Mouse (Mus musculus) stomach, embryonic 15.5 days (tissue): ENCODE data around the gene Elovl6. TPM values are rescaled to one million over a fixed set of nuclear protein-coding genes. Genes with fewer than 3 reads are reported as not detected.
A peak's percentile ranks its signal among the peaks of the same experiment; 100 is the strongest.

Experiments
- ATAC-seq: fragments of 200-750 bp; cut with Nextera tagmentation; 2 replicates; pipeline ENCODE4 v1.8.0; 2017; ENCODE audit warnings: low read depth, moderate number of reproducible peaks, moderate TSS enrichment; ENCODE audit not compliant: insufficient read depth, low FRiP score
- H3K27ac ChIP-seq: fragments of 300-500 bp; sonication (generic); 2 replicates; pipeline ENCODE4 v1.5.1; 2015; ENCODE audit warnings: mild to moderate bottlenecking, inconsistent platforms
- H3K27me3 ChIP-seq: fragments of 300-500 bp; sonication (generic); replicated peaks from 2 replicates; pipeline ENCODE4 v1.6.1; 2015; ENCODE audit warnings: inconsistent platforms
- H3K36me3 ChIP-seq: fragments of 300-500 bp; sonication (generic); 2 replicates; pipeline ENCODE4 v1.6.1; 2015; ENCODE audit warnings: inconsistent platforms
- H3K4me1 ChIP-seq: fragments of 300-500 bp; sonication (generic); 2 replicates; pipeline ENCODE4 v1.6.1; 2015; ENCODE audit warnings: inconsistent platforms
- H3K4me2 ChIP-seq: fragments of 300-500 bp; sonication (generic); 2 replicates; pipeline ENCODE4 v1.6.1; 2015; ENCODE audit warnings: mild to moderate bottlenecking, inconsistent platforms
- H3K4me3 ChIP-seq: fragments of 300-500 bp; sonication (generic); replicated peaks from 2 replicates; pipeline ENCODE4 v1.5.1; 2015; ENCODE audit warnings: inconsistent platforms
- H3K9ac ChIP-seq: fragments of 300-500 bp; sonication (generic); 2 replicates; pipeline ENCODE4 v1.6.1; 2015; ENCODE audit warnings: inconsistent platforms
- H3K9me3 ChIP-seq: fragments of 300-500 bp; sonication (generic); 2 replicates; pipeline ENCODE4 v1.6.1; 2016; ENCODE audit warnings: inconsistent platforms
- WGBS: fragments of 180-500 bp; shearing (Covaris S2); methylation state at CpG from one replicate; pipeline ENCODE4 v1.1.7; 2015; 5-methylcytosine and 5-hydroxymethylcytosine counted together
- polyA plus RNA-seq: library from polyadenylated mRNA; unstranded; fragments of >200 nt; fragmentation: Nextera tagmentation; extraction: Ambion mirVana; gene quantifications from 2 replicates; pipeline ENCODE4 v1.2.1, GENCODE M21; 2015

Elovl6 gene
- polyA plus RNA-seq, 1 experiment from 2014 or later, result 41.2 TPM

GRCm38 (mm10) chr3:129613756-129614155, 81.6 kb downstream of the Elovl6 start:
- H3K4me2 ChIP-seq, result no peak overlapping the region
- ATAC-seq, result no peak
- H3K36me3 ChIP-seq, result no peaks in the 10 kb centered on the region
- WGBS, result 83% methylated on average over 7 of the region's 7 CpGs
- no peaks in the 10 kb centered on the region for H3K4me1 ChIP-seq
- no peaks in the 10 kb centered on the region for H3K27me3 ChIP-seq
- H3K4me3 ChIP-seq, result no peak overlapping the region
- H3K9ac ChIP-seq, result no peak overlapping the region
- H3K9me3 ChIP-seq, result no peaks in the 10 kb centered on the region
- H3K27ac ChIP-seq, result no peak overlapping the region

GRCm38 (mm10) chr3:129614216-129614615, 82.1 kb downstream of the Elovl6 start:
- Histone ChIP-seq H3K27ac (no peak overlapping the region), H3K9ac (no peak overlapping the region), H3K27me3 (no peaks in the 10 kb centered on the region), H3K4me1 (no peaks in the 10 kb centered on the region), H3K4me3 (no peak overlapping the region), H3K9me3 (no peaks in the 10 kb centered on the region), H3K36me3 (no peaks in the 10 kb centered on the region), H3K4me2 (no peak overlapping the region)
- WGBS, result 79% methylated on average over 2 of the region's 2 CpGs
- no peak for ATAC-seq

GRCm38 (mm10) chr3:129617450-129617849, 85.3 kb downstream of the Elovl6 start:
- no peak overlapping the region for H3K4me3 ChIP-seq
- H3K27me3 ChIP-seq, result no peaks in the 10 kb centered on the region
- no peak overlapping the region for H3K27ac ChIP-seq
- H3K4me1 ChIP-seq, result no peaks in the 10 kb centered on the region
- H3K36me3 ChIP-seq, result no peaks in the 10 kb centered on the region
- ATAC-seq, result no peak
- no peak overlapping the region for H3K9ac ChIP-seq
- H3K4me2 ChIP-seq, result no peak overlapping the region
- WGBS, result 76% methylated on average over 11 of the region's 11 CpGs
- no peaks in the 10 kb centered on the region for H3K9me3 ChIP-seq

- H3K4me3 ChIP-seq, result no peak overlapping the region
- no peak overlapping the region for H3K4me2 ChIP-seq
- 34% methylated on average over 16 of the region's 16 CpGs for WGBS
- H3K36me3 ChIP-seq, result no peaks in the 10 kb centered on the region
- no peak overlapping the region for H3K9ac ChIP-seq
- no peaks in the 10 kb centered on the region for H3K4me1 ChIP-seq
- no peak for ATAC-seq
- no peak overlapping the region for H3K27ac ChIP-seq
- H3K9me3 ChIP-seq, result no peaks in the 10 kb centered on the region
- no peaks in the 10 kb centered on the region for H3K27me3 ChIP-seq
These were observed 87.1 kb downstream of the Elovl6 start for GRCm38 (mm10) chr3:129619194-129619775.

- no peak overlapping the region for H3K9ac ChIP-seq
- ATAC-seq, result no peak
- H3K4me1 ChIP-seq, result no peaks in the 10 kb centered on the region
- H3K27me3 ChIP-seq, result no peaks in the 10 kb centered on the region
- 83% methylated on average over 3 of the region's 3 CpGs for WGBS
- no peak overlapping the region for H3K27ac ChIP-seq
- no peak overlapping the region for H3K4me2 ChIP-seq
- no peak overlapping the region for H3K4me3 ChIP-seq
- H3K9me3 ChIP-seq, result no peaks in the 10 kb centered on the region
- H3K36me3 ChIP-seq, result no peaks in the 10 kb centered on the region
These were observed 88.6 kb downstream of the Elovl6 start for GRCm38 (mm10) chr3:129620802-129621201.

- no peaks in the 10 kb centered on the region for H3K27me3 ChIP-seq
- H3K4me1 ChIP-seq, result no peaks in the 10 kb centered on the region
- H3K4me2 ChIP-seq, result no peak overlapping the region
- no peak overlapping the region for H3K9ac ChIP-seq
- H3K36me3 ChIP-seq, result no peaks in the 10 kb centered on the region
- 50% methylated on average over 5 of the region's 5 CpGs for WGBS
- H3K9me3 ChIP-seq, result no peaks in the 10 kb centered on the region
- H3K4me3 ChIP-seq, result no peak overlapping the region
- no peak overlapping the region for H3K27ac ChIP-seq
- ATAC-seq, result no peak
These were observed 89.1 kb downstream of the Elovl6 start for GRCm38 (mm10) chr3:129621255-129621654.

- WGBS, result 73% methylated on average over 9 of the region's 9 CpGs
- H3K4me3 ChIP-seq, result no peak overlapping the region
These were observed 90.0 kb downstream of the Elovl6 start for GRCm38 (mm10) chr3:129622120-129622519.

GRCm38 (mm10) chr3:129622705-129623104, 90.5 kb downstream of the Elovl6 start:
- Histone ChIP-seq H3K4me2 (no peak overlapping the region), H3K4me1 (no peaks in the 10 kb centered on the region), H3K27me3 (no peaks in the 10 kb centered on the region), H3K9me3 (no peaks in the 10 kb centered on the region), H3K36me3 (no peaks in the 10 kb centered on the region), H3K4me3 (no peak overlapping the region), H3K9ac (no peak overlapping the region), H3K27ac (no peak overlapping the region)
- no peak for ATAC-seq
- WGBS, result 89% methylated on average over 5 of the region's 5 CpGs

More at GRCm38 (mm10) chr3:129622120-129622519, 90.0 kb downstream of the Elovl6 start:
- Histone ChIP-seq H3K9ac (no peak overlapping the region), H3K27ac (no peak overlapping the region), H3K36me3 (no peaks in the 10 kb centered on the region), H3K9me3 (no peaks in the 10 kb centered on the region), H3K4me1 (no peaks in the 10 kb centered on the region), H3K27me3 (no peaks in the 10 kb centered on the region), H3K4me2 (no peak overlapping the region)
- ATAC-seq, result no peak

GRCm38 (mm10) chr3:129624193-129624805, 92.1 kb downstream of the Elovl6 start:
- H3K4me3 ChIP-seq, result no peak overlapping the region
- H3K9ac ChIP-seq, result no peak overlapping the region
- ATAC-seq, result no peak
- no peaks in the 10 kb centered on the region for H3K9me3 ChIP-seq
- no peaks in the 10 kb centered on the region for H3K4me1 ChIP-seq
- H3K27me3 ChIP-seq, result no peaks in the 10 kb centered on the region
- no peak overlapping the region for H3K27ac ChIP-seq
- whole genome bisulfite sequencing, result 93% methylated on average over 10 of the region's 10 CpGs
- no peaks in the 10 kb centered on the region for H3K36me3 ChIP-seq
- no peak overlapping the region for H3K4me2 ChIP-seq

GRCm38 (mm10) chr3:129627281-129627680, 95.1 kb downstream of the Elovl6 start:
- ATAC-seq, result 0 out of 2 replicates have a peak, but pooled peaks have one; percentile 14
- Histone ChIP-seq H3K9me3 (no peaks in the 10 kb centered on the region), H3K4me2 (no peak overlapping the region), H3K9ac (no peak overlapping the region), H3K27ac (no peak overlapping the region), H3K36me3 (no peaks in the 10 kb centered on the region), H3K4me3 (no peak overlapping the region), H3K27me3 (no peaks in the 10 kb centered on the region), H3K4me1 (no peaks in the 10 kb centered on the region)
- 74% methylated on average over 4 of the region's 4 CpGs for WGBS

- ATAC-seq, result no peak
- Histone ChIP-seq H3K9me3 (no peaks in the 10 kb centered on the region), H3K9ac (no peak overlapping the region), H3K27me3 (no peaks in the 10 kb centered on the region), H3K4me1 (no peaks in the 10 kb centered on the region), H3K36me3 (no peaks in the 10 kb centered on the region), H3K4me3 (no peak overlapping the region), H3K4me2 (no peak overlapping the region), H3K27ac (no peak overlapping the region)
- 90% methylated on average over 1 of the region's 1 CpGs for WGBS
These were observed 98.9 kb downstream of the Elovl6 start for GRCm38 (mm10) chr3:129631018-129631417.

- Histone ChIP-seq H3K9ac (no peak overlapping the region), H3K27me3 (no peaks in the 10 kb centered on the region), H3K27ac (no peak overlapping the region), H3K4me3 (no peak overlapping the region), H3K36me3 (no peaks in the 10 kb centered on the region), H3K4me1 (no peaks in the 10 kb centered on the region), H3K4me2 (no peak overlapping the region), H3K9me3 (no peaks in the 10 kb centered on the region)
- 89% methylated on average over 5 of the region's 5 CpGs for WGBS
- ATAC-seq, result no peak
These were observed 99.7 kb downstream of the Elovl6 start for GRCm38 (mm10) chr3:129631857-129632256.
